Mouse (Mus musculus) stomach, postnatal 0 days (tissue): ENCODE measurements around the gene Egln3.

Source experiments
- CTCF ChIP-seq: IDR thresholded peaks from 2 replicates; pipeline ENCODE4 v1.5.1; 2016; ENCODE audit warnings: antibody characterized with exemption, low read depth, mild to moderate bottlenecking, moderate library complexity
- EP300 ChIP-seq: optimal IDR thresholded peaks from 2 replicates; pipeline ENCODE3; 2016; ENCODE audit warnings: antibody characterized with exemption

DNA sequence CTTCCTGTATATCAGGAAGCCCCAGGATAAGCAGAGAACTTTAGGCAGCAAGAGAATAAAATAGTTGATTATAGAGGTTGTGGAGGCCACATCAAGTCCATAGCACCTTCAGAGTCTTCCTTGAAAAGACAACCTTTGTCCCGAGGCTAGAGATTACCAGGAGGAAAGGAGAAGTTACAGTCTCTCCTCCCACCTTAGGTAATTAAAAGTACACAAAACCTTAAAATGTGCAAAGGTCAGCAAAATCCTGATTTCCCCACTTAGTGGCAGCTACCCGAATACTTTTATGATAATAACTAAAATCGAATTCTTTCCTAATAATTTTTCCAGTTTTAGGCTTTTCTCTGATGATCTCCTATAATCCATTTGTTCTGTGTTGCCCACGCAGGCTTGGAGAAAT lies 10.2 kb upstream of the Egln3 start:
- TF ChIP-seq CTCF, result no peak
- TF ChIP-seq EP300, result no peak
